Mouse (Mus musculus) C2C12 (cell line): Measurements from ENCODE around the gene Gm281.

Source experiments
- CTCF ChIP-seq: IDR thresholded peaks from one replicate; pipeline ENCODE4 v1.5.1; 2011; ENCODE audit not compliant: control insufficient read depth, insufficient read depth, insufficient read length
- MAX ChIP-seq: IDR thresholded peaks from one replicate; pipeline ENCODE4 v1.6.1; 2011; ENCODE audit warnings: mild to moderate bottlenecking, control low read depth

GRCm38 (mm10) chr14:13812801-13813479 is 101.3 kb downstream of the Gm281 start:
- TF ChIP-seq CTCF: no peak
- TF ChIP-seq MAX: no peak
